Mouse (Mus musculus) forebrain, embryonic 14.5 days (tissue): ENCODE measurements around the gene Cdrt4. TPM values are rescaled to one million over a fixed set of nuclear protein-coding genes. Genes with fewer than 3 reads are reported as not detected.

ENCODE experiments used
- ATAC-seq: fragments of 200-750 bp; cut with Nextera tagmentation; 2 replicates; pipeline ENCODE4 v1.8.0; 2017; ENCODE audit warnings: mild to moderate bottlenecking, moderate library complexity
- DNase-seq: peaks from one replicate; pipeline ENCODE4 v3.0.0-alpha.2; 2015; ENCODE audit warnings: low spot score
- H3K27ac ChIP-seq: fragments of 300-500 bp; sonication (generic); 2 replicates; pipeline ENCODE4 v1.5.1; 2014; ENCODE audit warnings: low read depth, mild to moderate bottlenecking, control low read depth, low read length, moderate library complexity
- H3K27me3 ChIP-seq: fragments of 300-500 bp; sonication (generic); replicated peaks from 2 replicates; pipeline ENCODE4 v1.6.1; 2014; ENCODE audit warnings: low read length, control low read depth, mixed read lengths; ENCODE audit not compliant: control insufficient read depth, insufficient read depth
- H3K36me3 ChIP-seq: fragments of 300-500 bp; sonication (generic); 2 replicates; pipeline ENCODE4 v1.6.1; 2014; ENCODE audit warnings: low read length, control low read depth; ENCODE audit not compliant: control insufficient read depth, insufficient read depth
- H3K4me1 ChIP-seq: fragments of 300-500 bp; sonication (generic); 2 replicates; pipeline ENCODE4 v1.6.1; 2014; ENCODE audit warnings: antibody characterized with exemption, low read length, control low read depth; ENCODE audit not compliant: control insufficient read depth, insufficient read depth
- H3K4me2 ChIP-seq: fragments of 300-500 bp; sonication (generic); 2 replicates; pipeline ENCODE4 v1.6.1; 2014; ENCODE audit warnings: mild to moderate bottlenecking, control low read depth, low read length
- H3K4me3 ChIP-seq: fragments of 300-500 bp; sonication (generic); 2 replicates; pipeline ENCODE4 v1.5.1; 2014; ENCODE audit warnings: low read depth, low read length, control low read depth
- H3K9ac ChIP-seq: fragments of 300-500 bp; sonication (generic); 2 replicates; pipeline ENCODE4 v1.6.1; 2014; ENCODE audit warnings: mild to moderate bottlenecking, low read length, control low read depth, moderate library complexity
- H3K9me3 ChIP-seq: fragments of 300-500 bp; sonication (generic); replicated peaks from 2 replicates; pipeline ENCODE4 v1.6.1; 2016; ENCODE audit warnings: low read length, control low read depth, mixed read lengths; ENCODE audit not compliant: control insufficient read depth
- WGBS: fragments of 180-500 bp; shearing (Covaris S2); extraction: QIAGEN DNeasy Blood & Tissue Kit; methylation state at CpG from one replicate; pipeline ENCODE4 v1.1.7; 2014; 5-methylcytosine and 5-hydroxymethylcytosine counted together
- polyA plus RNA-seq: library from polyadenylated mRNA; unstranded; fragments of >200 nt; fragmentation: Nextera tagmentation; extraction: Ambion mirVana; gene quantifications from 2 replicates; pipeline ENCODE4 v1.2.1, GENCODE M21; 2014

The Cdrt4 gene
- polyA plus RNA-seq, 1 experiment from 2014 or later = not detected

DNA sequence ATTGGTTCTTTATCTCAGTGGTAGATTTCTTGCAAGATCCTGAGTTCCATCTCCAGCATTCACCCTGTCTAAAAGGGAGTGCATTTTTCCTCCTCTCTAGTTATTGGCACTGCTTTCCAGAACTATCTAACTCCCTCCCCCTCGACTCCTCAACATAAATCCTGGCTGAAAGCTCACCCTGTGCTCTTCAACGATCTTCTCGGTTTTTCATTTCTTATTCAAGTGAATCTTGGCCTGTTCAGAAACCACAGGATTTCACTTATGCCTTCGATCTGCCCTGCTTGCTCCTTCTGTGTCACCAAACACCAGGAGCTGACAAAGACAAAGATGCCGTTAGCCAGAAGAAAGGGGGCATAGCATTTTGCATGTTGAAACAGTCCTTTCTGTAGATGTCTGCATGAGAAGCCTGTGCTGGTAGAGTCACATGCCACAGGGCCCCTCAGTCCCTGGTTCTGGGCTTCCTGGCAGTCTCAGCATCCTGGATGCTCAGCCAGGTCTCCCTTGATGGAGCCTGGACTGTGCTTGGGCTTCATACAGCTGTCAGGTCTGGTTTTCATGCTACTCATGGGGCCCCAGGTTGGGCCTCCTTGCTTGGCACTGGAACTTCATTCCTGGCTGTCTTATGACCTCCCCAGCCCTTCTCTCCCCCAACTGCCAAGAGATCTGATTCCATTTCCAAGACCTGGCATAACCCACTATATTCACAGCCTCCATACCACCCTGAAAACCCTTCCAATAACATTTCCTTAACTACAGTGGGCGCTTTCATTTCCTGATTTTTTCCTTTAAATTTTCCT, 30.8 kb upstream of the Cdrt4 start:
- DNase-seq (no peak), ATAC-seq (no peak)
- H3K9me3 ChIP-seq = no peaks in the 10 kb centered on the region
- H3K9ac ChIP-seq = no peak overlapping the region
- H3K27ac ChIP-seq = no peak overlapping the region
- no peaks in the 10 kb centered on the region for H3K27me3 ChIP-seq
- no peak overlapping the region; the same call in 1 of the 2 replicates for H3K4me2 ChIP-seq
- H3K36me3 ChIP-seq = no peaks in the 10 kb centered on the region
- H3K4me3 ChIP-seq = no peak overlapping the region
- H3K4me1 ChIP-seq = no peaks in the 10 kb centered on the region
- 75% methylated on average over 6 of the region's 6 CpGs for WGBS

DNA sequence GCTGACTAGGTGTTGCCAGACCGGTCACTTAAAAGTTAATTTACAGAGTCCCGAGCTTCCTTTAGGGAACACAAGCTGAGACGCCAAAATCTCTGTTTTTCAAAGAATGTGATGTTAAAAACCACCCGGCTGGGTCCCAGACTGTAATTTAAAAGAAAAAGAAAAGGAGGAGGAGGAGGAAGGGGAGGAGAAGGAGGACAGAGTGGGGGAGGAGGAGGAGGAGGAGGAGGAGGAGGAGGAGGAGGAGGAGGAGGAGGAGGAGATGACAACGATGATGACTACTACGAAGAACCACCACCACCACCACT, 30.3 kb upstream of the Cdrt4 start:
- 0 out of 2 replicates have a peak overlapping the region, but pooled peaks have one; percentile 11 for H3K4me3 ChIP-seq
- H3K36me3 ChIP-seq = no peaks in the 10 kb centered on the region
- no peak overlapping the region for H3K27ac ChIP-seq
- H3K27me3 ChIP-seq = no peaks in the 10 kb centered on the region
- peak overlapping the region; percentile 27; the same call in 1 of the 2 replicates for H3K4me2 ChIP-seq
- H3K9ac ChIP-seq = no peak overlapping the region
- H3K9me3 ChIP-seq = no peaks in the 10 kb centered on the region
- no peak for DNase-seq
- no peaks in the 10 kb centered on the region for H3K4me1 ChIP-seq
- 31% methylated on average over 6 of the region's 6 CpGs for WGBS
- ATAC-seq = no peak

- Histone ChIP-seq H3K9me3 (no peaks in the 10 kb centered on the region), H3K4me1 (no peaks in the 10 kb centered on the region), H3K36me3 (no peaks in the 10 kb centered on the region), H3K27ac (no peak overlapping the region), H3K27me3 (no peaks in the 10 kb centered on the region), H3K9ac (no peak overlapping the region; the same call in 1 of the 2 replicates), H3K4me2 (peak overlapping the region; percentile 27), H3K4me3 (0 out of 2 replicates have a peak overlapping the region, but pooled peaks have one; percentile 11)
- DNase-seq = peak; percentile 93
- peak; percentile 93 for ATAC-seq
- WGBS = 33% methylated on average over 25 of the region's 25 CpGs
Measured at GRCm38 (mm10) chr11:62921052-62921977, 29.7 kb upstream of the Cdrt4 start.

DNA sequence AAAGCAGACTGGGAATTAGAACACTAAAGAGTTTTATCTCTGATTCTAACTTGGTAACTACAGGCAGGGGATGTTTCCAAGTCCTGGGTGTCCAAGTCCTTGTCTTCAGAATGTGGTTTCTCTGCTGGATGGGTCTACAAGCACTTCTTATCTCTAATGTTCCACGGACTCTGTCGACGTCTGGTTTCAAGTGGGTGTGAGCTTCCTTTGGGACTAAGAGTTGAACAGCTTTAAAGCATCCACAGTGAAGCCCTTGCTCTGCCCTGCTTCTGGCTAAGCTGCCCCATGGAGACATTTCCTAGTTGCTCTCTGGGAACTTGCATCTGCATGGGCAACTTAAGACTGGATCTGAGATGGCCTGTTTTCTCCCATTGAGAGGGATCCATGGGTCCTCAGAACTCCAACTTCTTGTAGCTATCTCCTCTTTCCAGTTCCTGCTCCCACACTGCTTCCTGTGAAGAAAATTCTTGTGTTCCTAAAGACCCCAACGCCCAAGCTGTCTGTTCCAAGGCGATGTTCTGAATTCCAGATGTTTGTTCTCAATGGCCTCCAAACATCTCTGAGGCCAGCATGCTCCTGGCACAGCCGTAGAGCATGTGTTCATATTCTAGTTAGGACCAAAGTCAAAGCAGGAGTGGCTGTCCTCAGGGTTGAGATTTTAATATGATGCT, 26.8 kb upstream of the Cdrt4 start:
- Histone ChIP-seq H3K4me1 (no peaks in the 10 kb centered on the region), H3K27ac (no peak overlapping the region), H3K9ac (no peak overlapping the region), H3K36me3 (no peaks in the 10 kb centered on the region), H3K4me2 (no peak overlapping the region), H3K9me3 (no peaks in the 10 kb centered on the region), H3K4me3 (no peak overlapping the region), H3K27me3 (no peaks in the 10 kb centered on the region)
- WGBS = 91% methylated on average over 6 of the region's 6 CpGs
- DNase-seq = no peak
- ATAC-seq = no peak

- no peaks in the 10 kb centered on the region for H3K27me3 ChIP-seq
- no peak overlapping the region for H3K9ac ChIP-seq
- no peak overlapping the region for H3K4me3 ChIP-seq
- no peak for ATAC-seq
- H3K27ac ChIP-seq = no peak overlapping the region
- no peaks in the 10 kb centered on the region for H3K36me3 ChIP-seq
- H3K4me1 ChIP-seq = no peaks in the 10 kb centered on the region
- no peak overlapping the region for H3K4me2 ChIP-seq
- no peak for DNase-seq
- 84% methylated on average over 3 of the region's 3 CpGs for WGBS
- H3K9me3 ChIP-seq = no peaks in the 10 kb centered on the region
Measured at GRCm38 (mm10) chr11:62929799-62930198, 21.2 kb upstream of the Cdrt4 start.

- Histone ChIP-seq H3K27ac (no peak overlapping the region), H3K4me3 (no peak overlapping the region), H3K4me1 (no peaks in the 10 kb centered on the region), H3K9me3 (no peaks in the 10 kb centered on the region), H3K9ac (no peak overlapping the region), H3K27me3 (no peaks in the 10 kb centered on the region), H3K4me2 (no peak overlapping the region), H3K36me3 (no peaks in the 10 kb centered on the region)
- ATAC-seq (no peak), DNase-seq (no peak)
- 90% methylated on average over 4 of the region's 4 CpGs for WGBS
Measured at GRCm38 (mm10) chr11:62930574-62930973, 20.4 kb upstream of the Cdrt4 start.

GRCm38 (mm10) chr11:62931141-62931540, 19.9 kb upstream of the Cdrt4 start:
- Histone ChIP-seq H3K9ac (no peak overlapping the region), H3K27me3 (no peaks in the 10 kb centered on the region), H3K9me3 (no peaks in the 10 kb centered on the region), H3K4me2 (no peak overlapping the region), H3K4me3 (no peak overlapping the region), H3K36me3 (no peaks in the 10 kb centered on the region), H3K27ac (no peak overlapping the region), H3K4me1 (no peaks in the 10 kb centered on the region)
- no peak for DNase-seq
- no peak for ATAC-seq
- WGBS = 91% methylated on average over 5 of the region's 5 CpGs

GRCm38 (mm10) chr11:62933099-62933498, 17.9 kb upstream of the Cdrt4 start:
- 88% methylated on average over 9 of the region's 9 CpGs for WGBS

More at GRCm38 (mm10) chr11:62933099-62933498, 17.9 kb upstream of the Cdrt4 start:
- Histone ChIP-seq H3K9me3 (no peaks in the 10 kb centered on the region), H3K27ac (no peak overlapping the region), H3K9ac (no peak overlapping the region), H3K4me2 (no peak overlapping the region), H3K4me3 (no peak overlapping the region), H3K27me3 (no peaks in the 10 kb centered on the region), H3K36me3 (no peaks in the 10 kb centered on the region), H3K4me1 (no peaks in the 10 kb centered on the region)
- DNase-seq (no peak), ATAC-seq (no peak)
